Mouse (Mus musculus) liver, embryonic 18 days (tissue): ENCODE data around the gene Ccdc13. TPM values are rescaled to one million over a fixed set of nuclear protein-coding genes. Genes with fewer than 3 reads are reported as not detected.

ENCODE experiments used
- polyA plus RNA-seq: library from polyadenylated mRNA; depleted of rRNA; stranded (reverse); fragments of >200 nt; gene quantifications from 2 replicates; pipeline ENCODE4 v1.2.3, GENCODE M21; 2012; rRNA removed

The Ccdc13 gene
- polyA plus RNA-seq: 0.01 and 0.03 TPM in 2 replicates

DNA sequence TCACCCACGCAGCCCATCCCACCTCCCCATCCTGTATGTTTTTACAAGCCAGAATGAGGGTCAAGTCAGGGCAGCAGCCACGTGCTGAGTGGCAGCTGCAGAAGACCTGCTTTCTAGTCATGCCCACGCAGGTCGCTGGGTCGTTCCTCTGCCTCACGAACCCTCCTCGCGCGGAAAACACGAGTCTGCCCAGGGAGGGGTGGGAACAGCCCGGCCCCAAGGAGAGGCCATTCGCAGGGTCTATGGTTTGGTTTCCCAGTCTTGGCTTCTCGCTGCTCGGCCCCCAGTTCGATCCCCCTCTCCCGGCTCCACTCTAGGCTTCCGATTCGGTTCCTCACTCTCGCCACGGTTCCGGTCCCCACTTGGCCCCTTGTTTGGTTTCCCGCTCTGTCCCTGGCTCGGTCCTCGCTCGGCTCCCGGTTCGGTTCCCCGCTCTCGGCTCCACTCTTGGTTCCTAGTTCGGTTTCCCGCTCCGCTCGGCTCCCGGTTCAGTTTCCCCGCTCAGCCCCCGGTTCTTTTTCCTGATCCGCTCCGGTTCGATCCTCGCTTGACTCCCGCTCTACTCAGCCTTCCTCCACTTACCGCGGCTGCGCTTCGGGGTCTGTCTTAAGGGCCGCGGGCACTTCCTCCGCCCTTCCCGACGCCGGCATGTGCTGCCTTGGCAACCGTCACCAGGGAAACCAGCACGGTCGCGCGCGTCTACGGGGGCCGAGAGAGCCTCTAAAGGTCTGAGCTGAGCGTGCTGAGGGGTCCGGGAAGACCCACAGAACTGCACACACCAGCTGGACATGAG is at the start of gene Ccdc13:
Ccdc13 (minus strand) TSS at position 633 of the 793 bp plus-strand sequence.

DNA sequence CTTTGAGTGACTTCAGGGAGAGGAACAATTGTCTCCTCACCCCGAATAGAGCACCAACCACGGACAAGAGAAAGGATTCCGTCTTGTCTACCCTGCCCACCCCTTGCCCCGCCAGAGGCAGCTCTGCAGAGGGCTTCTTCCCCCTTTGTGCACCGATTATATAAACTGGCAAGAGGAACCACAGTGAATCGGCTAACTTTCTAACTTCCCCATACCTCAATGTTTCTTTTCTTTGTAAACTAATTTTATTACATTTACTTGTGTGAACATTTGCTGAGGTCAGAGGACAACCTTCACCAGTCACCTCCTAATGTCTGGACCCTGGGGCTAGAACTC is 18.9 kb upstream of the Ccdc13 start, which contains the start of gene Higd1a:
Higd1a (minus strand) TSS at position 210 of the 336 bp plus-strand sequence.

GRCm38 (mm10) chr9:121791757-121792521 is 47.3 kb downstream of the Ccdc13 start, which contains the start of gene Hhatl:
Gene Hhatl (minus strand): TSS chr9:121792507.

GRCm38 (mm10) chr9:121777484-121778065 is 61.7 kb downstream of the Ccdc13 start, which contains the start of gene Klhl40:
Gene Klhl40 (plus strand): TSS chr9:121777607.

DNA sequence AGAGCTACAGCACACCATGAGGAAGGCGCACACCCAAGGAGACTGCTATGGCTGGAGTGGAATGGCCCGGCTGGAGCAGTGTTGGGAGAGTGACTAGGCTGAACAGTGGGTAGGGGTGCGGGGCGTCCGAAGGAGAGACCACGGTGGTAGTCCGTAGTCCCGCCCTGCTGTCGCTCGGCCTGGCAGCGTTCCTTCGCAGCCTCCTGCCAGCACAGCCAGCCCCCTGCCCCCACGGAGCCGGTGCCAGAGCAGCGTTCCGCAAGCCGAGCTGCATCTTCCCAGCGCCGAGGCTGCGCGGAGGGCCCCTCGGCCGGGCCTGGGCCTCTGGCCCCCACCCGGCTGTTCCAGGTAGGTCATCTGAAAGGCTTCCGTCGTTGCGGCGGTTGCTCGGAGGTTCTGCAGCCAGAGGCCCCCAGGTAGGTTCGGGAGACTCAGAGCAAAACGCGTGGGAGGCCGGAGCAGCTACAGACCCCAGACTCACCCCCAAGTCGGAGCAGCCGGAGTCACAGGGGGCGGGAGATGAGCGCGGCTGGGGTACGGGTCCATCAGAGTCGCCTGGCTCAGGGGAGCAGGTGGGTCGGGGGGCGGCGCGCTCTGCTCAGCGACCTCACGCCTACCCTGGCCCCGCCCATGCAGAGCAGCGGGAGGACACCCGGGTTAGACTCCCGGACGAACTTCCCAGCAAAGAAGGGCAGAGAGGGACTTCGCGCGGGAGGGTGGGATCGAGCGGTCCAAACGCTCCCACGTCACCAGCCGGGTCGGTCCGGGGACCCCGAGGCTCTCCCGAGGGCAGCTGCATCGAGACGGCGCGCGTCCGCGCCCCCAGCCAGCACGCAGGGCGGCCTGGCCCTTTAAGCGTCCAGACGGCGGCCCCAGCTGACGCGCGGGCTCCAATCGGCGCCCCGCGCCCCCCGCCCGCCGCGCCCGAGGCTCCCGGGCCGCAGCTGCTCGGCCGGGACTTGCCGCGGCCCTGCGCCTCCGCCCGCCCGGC is 79.9 kb downstream of the Ccdc13 start, which contains the start of gene Zfp651:
Zfp651 (plus strand) TSS at position 240 of the 991 bp plus-strand sequence.

Other genes starting within 250 kb of the Ccdc13 start
- gene Lyzl4, start 197.4 kb downstream of the Ccdc13 start, polyA plus RNA-seq: 0.05 and 0.08 TPM in 2 replicates
- 0.75 and 0.77 TPM in 2 replicates for gene Vipr1, start 196.7 kb downstream of the Ccdc13 start, polyA plus RNA-seq
- gene Sec22c, start 134.0 kb downstream of the Ccdc13 start, polyA plus RNA-seq: 1.6 and 1.7 TPM in 2 replicates
- gene Ss18l2, start 129.1 kb downstream of the Ccdc13 start, polyA plus RNA-seq: 34.9 TPM in 2 replicates
- gene Nktr, start 120.3 kb downstream of the Ccdc13 start, polyA plus RNA-seq: 31.3 and 37.7 TPM in 2 replicates
- gene Zfp651, start 80.1 kb downstream of the Ccdc13 start, polyA plus RNA-seq: 2.5 and 2.9 TPM in 2 replicates
- gene Klhl40, start 61.9 kb downstream of the Ccdc13 start, polyA plus RNA-seq: 0.04 TPM in 1 of 2 replicates, not detected in the other
- gene Hhatl, start 47.0 kb downstream of the Ccdc13 start, polyA plus RNA-seq: 0.03 and 0.06 TPM in 2 replicates
- gene Higd1a, start 18.9 kb upstream of the Ccdc13 start, polyA plus RNA-seq: 30.3 and 36.7 TPM in 2 replicates
- 0.79 and 1.0 TPM in 2 replicates for gene Ackr2, start 58.9 kb upstream of the Ccdc13 start, polyA plus RNA-seq
- 32.3 and 59.7 TPM in 2 replicates for gene Cyp8b1, start 76.8 kb upstream of the Ccdc13 start, polyA plus RNA-seq
- gene Fam198a, start 111.5 kb upstream of the Ccdc13 start, polyA plus RNA-seq: 0.77 and 0.89 TPM in 2 replicates
- 4.3 and 4.5 TPM in 2 replicates for gene Pomgnt2, start 157.6 kb upstream of the Ccdc13 start, polyA plus RNA-seq